Mouse (Mus musculus) thymus, postnatal 36 days (tissue): Measurements from ENCODE around the gene Yod1.

Experiments
- DNase-seq, 2 experiments: peaks; one replicate each; pipeline ENCODE4 v3.0.0; 2022; ENCODE audit warnings: mixed read lengths in 2 of 2

The Yod1 gene

GRCm38 (mm10) chr1:130732706-130733658 is 15.9 kb downstream of the Yod1 start:
- no peak for DNase-seq

GRCm38 (mm10) chr1:130733671-130734070 is 16.5 kb downstream of the Yod1 start:
- no peak for DNase-seq

GRCm38 (mm10) chr1:130734452-130734851 is 17.3 kb downstream of the Yod1 start:
- no peak for DNase-seq

- DNase-seq = no peak
Observed at GRCm38 (mm10) chr1:130734852-130735251, 17.7 kb downstream of the Yod1 start.

GRCm38 (mm10) chr1:130737411-130737881 is 20.3 kb downstream of the Yod1 start:
- DNase-seq = no peak

GRCm38 (mm10) chr1:130737916-130738315 is 20.8 kb downstream of the Yod1 start:
- DNase-seq = no peak

- DNase-seq = no peak
Observed at GRCm38 (mm10) chr1:130738551-130739106, 21.5 kb downstream of the Yod1 start.

GRCm38 (mm10) chr1:130739636-130740035 is 22.5 kb downstream of the Yod1 start:
- no peak for DNase-seq

- no peak for DNase-seq
Observed at GRCm38 (mm10) chr1:130740227-130740648, 23.1 kb downstream of the Yod1 start.

- DNase-seq = peak in 1 of 2 experiments; percentile 18
Observed at GRCm38 (mm10) chr1:130740781-130741720, 23.9 kb downstream of the Yod1 start.

GRCm38 (mm10) chr1:130742201-130742600 is 25.1 kb downstream of the Yod1 start:
- DNase-seq = no peak

- peak in 1 of 2 experiments; percentile 30 for DNase-seq
Observed at GRCm38 (mm10) chr1:130743775-130744174, 26.6 kb downstream of the Yod1 start.

GRCm38 (mm10) chr1:130744217-130744616 is 27.1 kb downstream of the Yod1 start:
- no peak for DNase-seq

GRCm38 (mm10) chr1:130744961-130745360 is 27.8 kb downstream of the Yod1 start:
- DNase-seq = no peak

GRCm38 (mm10) chr1:130745591-130745990 is 28.5 kb downstream of the Yod1 start:
- DNase-seq = no peak

GRCm38 (mm10) chr1:130746819-130747218 is 29.7 kb downstream of the Yod1 start:
- no peak for DNase-seq

- no peak for DNase-seq
Observed at GRCm38 (mm10) chr1:130759689-130760088, 42.6 kb downstream of the Yod1 start.

- no peak for DNase-seq
Observed at GRCm38 (mm10) chr1:130761597-130761996, 44.5 kb downstream of the Yod1 start.

- no peak for DNase-seq
Observed at GRCm38 (mm10) chr1:130762045-130762760, 45.1 kb downstream of the Yod1 start.

GRCm38 (mm10) chr1:130764027-130764461 is 46.9 kb downstream of the Yod1 start:
- DNase-seq = no peak

GRCm38 (mm10) chr1:130767066-130767465 is 49.9 kb downstream of the Yod1 start:
- DNase-seq = no peak

GRCm38 (mm10) chr1:130769925-130770324 is 52.8 kb downstream of the Yod1 start:
- DNase-seq = no peak
